Mouse (Mus musculus) mouse embryonic stem cell (cell line): ENCODE measurements around the gene Gm20388.
"Not testable (repeated sequence)": the region's sequence is repeated elsewhere in the genome, so short reads cannot be mapped to it uniquely, and the experiment has no call there.

ENCODE experiments used
- in situ Hi-C, 2 experiments: fragments of 300-500 bp; cut with MboI; formaldehyde crosslinking; loops; 1 replicate in 1 of 2; 3 replicates in 1 of 2; pipeline ENCODE4 v1.14.3; 2019 to 2020; ENCODE audit warnings: low sequenced_read_pairs in 2 of 2, low pct_unique_long_range_greater_than_20kb in 1 of 2, mixed read lengths in 1 of 2; ENCODE audit not compliant: unreplicated experiment in 1 of 2

Gene Gm20388

DNA sequence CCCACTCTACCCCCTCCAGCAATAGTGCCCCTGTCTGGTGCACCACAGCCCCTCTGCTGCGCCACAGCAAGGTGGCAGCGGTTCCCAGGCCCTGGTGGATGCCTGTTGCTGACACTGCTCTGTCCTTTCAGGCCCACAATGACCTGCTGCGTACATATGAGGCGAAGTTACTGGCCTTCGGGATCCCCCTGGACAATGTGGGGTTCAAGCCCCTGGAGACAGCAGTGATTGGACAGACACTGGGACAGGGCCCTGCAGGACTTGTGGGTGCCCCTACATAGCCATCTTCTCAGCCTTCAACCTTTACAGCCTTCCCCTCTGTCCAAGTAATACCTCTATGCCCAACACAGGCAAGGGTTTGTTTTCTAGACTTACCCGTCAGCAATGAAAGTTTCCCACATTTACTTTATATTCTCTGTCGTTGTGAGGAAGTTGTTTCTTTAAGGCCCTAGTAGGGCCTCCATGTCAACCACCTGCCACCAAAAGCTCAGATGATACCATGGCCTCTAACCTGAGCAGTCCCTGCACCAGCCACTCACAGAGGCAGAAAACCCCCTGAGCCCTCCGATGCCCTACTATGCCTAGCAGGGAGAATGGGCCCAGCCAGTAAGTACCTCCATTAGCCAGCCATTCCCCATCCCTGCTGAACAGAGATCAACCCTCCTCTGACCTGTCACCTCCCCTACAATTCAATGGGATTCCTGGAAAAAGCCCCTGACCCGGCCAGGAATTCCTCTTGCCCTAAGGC is 3625.8 kb downstream of the Gm20388 start:
- in situ Hi-C loops, result no loop called here

GRCm38 (mm10) chr8:123536990-123537380 is 3626.3 kb downstream of the Gm20388 start:
- in situ Hi-C loops, result no loop called here

GRCm38 (mm10) chr8:123537641-123538040 is 3627.0 kb downstream of the Gm20388 start:
- in situ Hi-C loops, result not testable (repeated sequence)

DNA sequence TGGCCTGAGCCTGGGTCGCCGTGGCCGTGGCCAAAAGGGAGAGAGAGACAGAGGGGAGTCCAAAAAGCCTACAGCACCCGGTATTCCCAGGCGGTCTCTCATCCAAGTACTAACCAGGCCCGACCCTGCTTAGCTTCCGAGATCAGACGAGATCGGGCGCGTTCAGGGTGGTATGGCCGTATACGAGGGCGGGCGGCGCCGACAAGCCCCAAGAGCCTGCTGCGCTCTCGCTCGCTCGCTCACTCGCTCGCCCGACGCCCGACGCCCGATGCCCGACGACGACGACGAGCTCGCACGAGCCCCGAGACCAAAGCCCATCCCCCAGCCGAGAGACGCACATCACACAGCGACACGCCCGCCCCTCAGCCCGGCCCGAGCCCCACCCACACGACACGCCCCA is 3653.6 kb downstream of the Gm20388 start:
- in situ Hi-C loops, result not testable (repeated sequence)

GRCm38 (mm10) chr8:123575386-123575785 is 3664.7 kb downstream of the Gm20388 start:
- in situ Hi-C loops, result not testable (repeated sequence)

DNA sequence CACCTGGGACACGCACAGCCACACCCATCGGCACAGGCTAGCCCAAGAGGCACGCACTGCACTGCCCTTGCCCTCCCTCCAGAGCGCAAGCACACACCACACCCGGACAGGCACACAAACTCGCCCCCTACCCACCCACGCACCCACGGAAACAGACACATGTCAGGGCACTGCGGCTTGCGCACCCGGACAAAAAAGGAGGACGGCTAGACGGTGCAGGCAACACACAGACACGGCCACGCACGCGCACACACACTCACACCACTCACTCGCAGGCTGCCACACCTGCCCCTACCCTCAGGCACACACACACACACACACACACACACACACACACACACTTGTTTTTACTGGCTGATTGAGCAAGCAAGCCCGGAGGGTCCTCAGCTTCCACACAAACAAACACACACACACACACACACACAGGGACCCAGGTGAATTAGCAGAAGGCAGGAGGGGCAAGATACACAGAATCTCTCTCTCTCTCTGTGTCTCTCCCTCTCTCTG is 3690.1 kb downstream of the Gm20388 start:
- in situ Hi-C loops, result not testable (repeated sequence)

DNA sequence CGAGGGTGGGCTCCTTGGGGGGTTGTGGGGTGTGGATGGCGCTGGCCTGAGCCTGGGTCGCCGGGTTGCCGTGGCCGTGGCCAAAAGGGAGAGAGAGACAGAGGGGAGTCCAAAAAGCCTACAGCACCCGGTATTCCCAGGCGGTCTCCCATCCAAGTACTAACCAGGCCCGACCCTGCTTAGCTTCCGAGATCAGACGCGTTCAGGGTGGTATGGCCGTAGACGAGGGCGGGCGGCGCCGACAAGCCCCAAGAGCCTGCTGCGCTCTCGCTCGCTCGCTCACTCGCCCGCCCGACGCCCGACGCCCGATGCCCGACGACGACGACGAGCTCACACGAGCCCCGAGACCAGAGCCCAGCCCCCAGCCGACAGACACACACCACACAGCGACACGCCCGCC is 3690.8 kb downstream of the Gm20388 start:
- in situ Hi-C loops, result not testable (repeated sequence)

GRCm38 (mm10) chr8:123612652-123613051 is 3702.0 kb downstream of the Gm20388 start:
- in situ Hi-C loops, result not testable (repeated sequence)

GRCm38 (mm10) chr8:123623523-123623922 is 3712.9 kb downstream of the Gm20388 start:
- in situ Hi-C loops, result not testable (repeated sequence)

- in situ Hi-C loops, result no loop called here
These were observed 3713.6 kb downstream of the Gm20388 start for GRCm38 (mm10) chr8:123624274-123624673.

DNA sequence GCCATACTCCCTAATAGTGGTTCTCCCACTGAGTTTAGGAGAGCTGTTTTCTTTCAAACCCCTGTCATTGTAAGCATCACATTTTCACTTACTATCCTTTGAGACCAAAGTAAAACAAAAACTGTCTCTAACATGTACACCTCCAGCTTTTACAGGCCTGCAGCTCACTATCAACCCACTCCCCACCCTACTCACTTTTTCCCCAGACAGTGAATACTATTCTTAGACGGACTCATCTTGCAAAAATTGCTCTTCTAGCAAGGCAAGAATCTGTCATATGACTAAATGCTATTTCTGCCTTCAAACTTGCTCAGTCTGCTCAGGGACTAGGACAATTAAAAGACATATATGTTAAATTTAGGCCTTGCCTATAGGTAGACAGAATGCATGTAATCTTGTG is 3714.1 kb downstream of the Gm20388 start:
- in situ Hi-C loops, result no loop called here

DNA sequence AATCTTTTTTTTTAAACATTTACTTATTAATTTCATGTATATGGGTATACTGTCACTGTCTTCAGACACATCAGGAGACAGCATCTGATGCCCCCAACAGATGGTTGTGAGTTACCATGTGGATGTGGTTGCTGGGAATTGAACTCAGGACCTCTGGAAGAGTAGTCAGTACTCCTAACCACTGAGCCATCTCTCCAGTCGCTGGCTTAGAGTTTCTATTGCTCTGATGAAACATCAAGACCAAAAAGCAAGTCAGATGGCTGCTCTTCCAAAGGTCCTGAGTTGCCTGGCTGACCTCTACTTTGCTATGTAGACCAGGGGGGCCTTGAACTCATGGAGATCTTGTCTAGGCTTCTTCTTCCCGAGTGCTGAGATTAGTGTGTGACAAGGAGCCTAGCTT is 3715.1 kb downstream of the Gm20388 start:
- in situ Hi-C loops, result no loop called here

GRCm38 (mm10) chr8:123627410-123628147 is 3716.9 kb downstream of the Gm20388 start:
- in situ Hi-C loops, result no loop called here

- in situ Hi-C loops, result no loop called here
These were observed 3717.8 kb downstream of the Gm20388 start for GRCm38 (mm10) chr8:123628253-123628967.

DNA sequence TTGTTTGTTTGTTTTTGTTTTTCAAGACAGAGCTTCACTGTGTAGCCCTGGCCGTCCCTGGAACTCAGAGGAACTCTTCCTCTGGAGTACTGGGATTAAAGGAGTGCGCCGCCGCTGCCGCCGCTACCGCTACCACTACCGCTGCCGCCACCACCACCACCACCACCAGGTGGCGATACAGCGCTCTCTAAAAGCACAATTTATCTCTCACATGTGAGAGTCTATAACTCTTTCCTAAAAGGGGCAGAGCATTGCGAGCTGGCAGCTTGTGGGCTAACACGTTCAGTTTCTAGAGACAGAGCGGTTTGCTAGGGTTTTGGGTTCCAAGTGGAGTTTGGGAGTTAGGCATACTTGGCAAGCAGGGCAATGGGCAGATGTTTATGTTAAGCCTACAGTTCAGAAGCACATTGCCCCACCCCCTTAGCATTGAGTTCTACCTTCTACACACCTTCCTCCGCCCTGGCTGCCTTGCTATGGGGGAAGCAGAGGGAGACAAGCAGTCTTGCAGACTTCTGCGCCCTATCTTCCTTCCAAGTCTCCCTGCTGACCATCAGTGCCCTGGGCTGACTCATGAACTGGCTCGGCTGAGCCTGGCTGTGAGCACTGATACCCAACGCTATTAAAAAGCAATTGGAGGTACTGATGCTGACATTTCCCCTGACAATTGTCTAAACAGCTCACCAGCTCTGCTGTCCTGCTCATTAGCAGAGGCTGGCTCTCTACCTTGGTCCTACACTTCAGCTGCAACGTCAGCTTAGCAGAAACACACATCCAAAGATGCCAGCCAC is 3718.5 kb downstream of the Gm20388 start:
- in situ Hi-C loops, result no loop called here

- in situ Hi-C loops, result no loop called here
These were observed 3719.4 kb downstream of the Gm20388 start for GRCm38 (mm10) chr8:123630058-123630457.

DNA sequence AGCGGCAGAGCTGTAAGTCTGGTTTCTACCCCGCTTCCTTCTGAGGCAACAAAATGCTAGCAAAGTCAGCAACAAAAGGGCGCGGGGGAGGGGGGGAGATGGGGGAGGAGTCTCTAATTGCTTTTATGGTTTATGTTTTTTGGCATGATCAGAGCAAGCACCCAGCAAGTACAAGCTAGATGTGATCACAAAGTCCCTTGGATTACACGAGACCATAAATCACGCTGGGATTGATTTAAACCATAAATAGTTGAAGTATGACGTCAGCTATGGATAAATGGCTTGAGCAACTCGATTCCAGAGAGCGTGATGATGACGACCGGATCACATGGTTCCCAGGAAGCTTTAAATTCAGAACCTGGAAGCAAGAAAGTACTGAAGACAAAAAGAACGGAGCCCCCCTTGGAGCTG is 3720.2 kb downstream of the Gm20388 start:
- in situ Hi-C loops, result no loop called here

DNA sequence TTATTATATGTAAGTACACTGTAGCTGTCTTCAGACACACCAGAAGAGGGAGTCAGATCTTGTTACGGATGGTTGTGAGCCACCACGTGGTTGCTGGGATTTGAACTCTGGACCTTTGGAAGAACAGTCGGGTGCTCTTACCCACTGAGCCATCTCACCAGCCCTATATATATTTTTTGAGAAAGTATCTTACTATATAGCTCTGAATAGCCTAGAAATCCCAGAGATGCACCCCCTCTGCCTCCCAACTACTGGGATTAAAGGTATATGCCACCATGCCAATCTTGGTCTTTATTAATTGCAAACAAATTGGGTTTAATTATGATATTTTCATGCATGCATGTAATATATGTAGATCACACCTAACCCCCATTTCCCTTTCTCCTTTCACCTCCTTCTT is 3721.1 kb downstream of the Gm20388 start:
- in situ Hi-C loops, result not testable (repeated sequence)
